Mouse (Mus musculus): ENCODE measurements around the gene Ociad2. TPM values are rescaled to one million over a fixed set of nuclear protein-coding genes. Genes with fewer than 3 reads are reported as not detected.

Ociad2 gene
- polyA plus RNA-seq, 1 experiment from 2014 or later: 18.3 TPM

Other genes with a start within 250 kb of the Ociad2 start
- gene Fryl, start 84.4 kb downstream of the Ociad2 start, polyA plus RNA-seq (2014; fragmentation: Nextera tagmentation; extraction: Ambion mirVana): 45.3 and 48.5 TPM in 2 replicates
- gene Ociad1, start 48.2 kb downstream of the Ociad2 start, polyA plus RNA-seq (2014; fragmentation: Nextera tagmentation; extraction: Ambion mirVana): 207 and 269 TPM in 2 replicates
- 0.38 and 0.49 TPM in 2 replicates for gene Cwh43, start 65.0 kb upstream of the Ociad2 start, polyA plus RNA-seq (2014; fragmentation: Nextera tagmentation; extraction: Ambion mirVana)
- gene Dcun1d4, start 140.0 kb upstream of the Ociad2 start, polyA plus RNA-seq (2014; fragmentation: Nextera tagmentation; extraction: Ambion mirVana): 41.7 and 62.2 TPM in 2 replicates

All from midbrain, embryonic 14.5 days (tissue).